Mouse (Mus musculus) hindbrain, embryonic 13.5 days (tissue): ENCODE measurements around the gene Ift22. TPM values are rescaled to one million over a fixed set of nuclear protein-coding genes. Genes with fewer than 3 reads are reported as not detected.

Experiments used
- ATAC-seq: fragments of 200-750 bp; cut with Nextera tagmentation; 2 replicates; pipeline ENCODE4 v1.8.0; 2017; ENCODE audit warnings: moderate TSS enrichment; ENCODE audit not compliant: low FRiP score
- H3K27ac ChIP-seq: fragments of 300-500 bp; sonication (generic); 2 replicates; pipeline ENCODE4 v1.5.1; 2015; ENCODE audit warnings: inconsistent platforms, mild to moderate bottlenecking, moderate library complexity
- H3K27me3 ChIP-seq: fragments of 300-500 bp; sonication (generic); 2 replicates; pipeline ENCODE4 v1.6.1; 2015; ENCODE audit warnings: mild to moderate bottlenecking, inconsistent platforms
- H3K36me3 ChIP-seq: fragments of 300-500 bp; sonication (generic); 2 replicates; pipeline ENCODE4 v1.6.1; 2015; ENCODE audit warnings: mild to moderate bottlenecking, inconsistent platforms
- H3K4me1 ChIP-seq: fragments of 300-500 bp; sonication (generic); replicated peaks from 2 replicates; pipeline ENCODE4 v1.6.1; 2015; ENCODE audit warnings: inconsistent platforms
- H3K4me2 ChIP-seq: fragments of 300-500 bp; sonication (generic); 2 replicates; pipeline ENCODE4 v1.6.1; 2015; ENCODE audit warnings: inconsistent platforms, mild to moderate bottlenecking, moderate library complexity
- H3K4me3 ChIP-seq: fragments of 300-500 bp; sonication (generic); 2 replicates; pipeline ENCODE4 v1.5.1; 2015; ENCODE audit warnings: mild to moderate bottlenecking, inconsistent platforms
- H3K9ac ChIP-seq: fragments of 300-500 bp; sonication (generic); 2 replicates; pipeline ENCODE4 v1.6.1; 2015; ENCODE audit warnings: mild to moderate bottlenecking, inconsistent platforms
- H3K9me3 ChIP-seq: fragments of 300-500 bp; sonication (generic); 2 replicates; pipeline ENCODE4 v1.6.1; 2016; ENCODE audit warnings: inconsistent platforms
- WGBS: fragments of 180-500 bp; shearing (Covaris S2); methylation state at CpG from one replicate; pipeline ENCODE4 v1.1.7; 2015; 5-methylcytosine and 5-hydroxymethylcytosine counted together
- polyA plus RNA-seq: library from polyadenylated mRNA; unstranded; fragments of >200 nt; fragmentation: Nextera tagmentation; extraction: Ambion mirVana; gene quantifications from 2 replicates; pipeline ENCODE4 v1.2.1, GENCODE M21; 2015

Gene Ift22
- polyA plus RNA-seq, 1 experiment from 2014 or later = 125 TPM

- H3K4me2 ChIP-seq = peak overlapping the region; percentile 74
- H3K9me3 ChIP-seq = no peaks in the 10 kb centered on the region
- peak overlapping the region; percentile 76 for H3K27ac ChIP-seq
- no peaks in the 10 kb centered on the region for H3K27me3 ChIP-seq
- peaks cover 7% of the 10 kb centered on the region for H3K4me1 ChIP-seq
- peak overlapping the region; percentile 78 for H3K9ac ChIP-seq
- H3K4me3 ChIP-seq = peak overlapping the region; percentile 54
- WGBS = 3% methylated on average over 38 of the region's 38 CpGs
- peak; percentile 91 for ATAC-seq
- peaks cover 4% of the 10 kb centered on the region; the same call in 1 of the 2 replicates for H3K36me3 ChIP-seq
Observed at GRCm38 (mm10) chr5:136918655-136919472, 10.9 kb downstream of the Ift22 start.

- Histone ChIP-seq H3K4me2 (peak overlapping the region; percentile 74), H3K27ac (no peak overlapping the region), H3K4me3 (peak overlapping the region; percentile 54), H3K9ac (peak overlapping the region; percentile 78), H3K4me1 (peaks cover 7% of the 10 kb centered on the region), H3K27me3 (no peaks in the 10 kb centered on the region), H3K9me3 (no peaks in the 10 kb centered on the region), H3K36me3 (no peaks in the 10 kb centered on the region; the same call in 1 of the 2 replicates)
- 23% methylated on average over 18 of the region's 18 CpGs for WGBS
- 0 out of 2 replicates have a peak, but pooled peaks have one; percentile 16 for ATAC-seq
Observed at GRCm38 (mm10) chr5:136919546-136920301, 11.8 kb downstream of the Ift22 start.

GRCm38 (mm10) chr5:136922830-136923229 lies 14.9 kb downstream of the Ift22 start:
- H3K9ac ChIP-seq = no peak overlapping the region
- no peak for ATAC-seq
- no peak overlapping the region for H3K4me3 ChIP-seq
- H3K4me2 ChIP-seq = no peak overlapping the region
- H3K27ac ChIP-seq = no peak overlapping the region
- peaks cover 9% of the 10 kb centered on the region; the same call in 1 of the 2 replicates for H3K36me3 ChIP-seq
- 89% methylated on average over 9 of the region's 9 CpGs for WGBS
- H3K27me3 ChIP-seq = no peaks in the 10 kb centered on the region
- peaks cover 7% of the 10 kb centered on the region for H3K4me1 ChIP-seq
- H3K9me3 ChIP-seq = no peaks in the 10 kb centered on the region

- no peak for ATAC-seq
- no peaks in the 10 kb centered on the region for H3K27me3 ChIP-seq
- no peak overlapping the region for H3K4me2 ChIP-seq
- 78% methylated on average over 7 of the region's 7 CpGs for WGBS
- H3K9me3 ChIP-seq = no peaks in the 10 kb centered on the region
- no peak overlapping the region for H3K27ac ChIP-seq
- H3K4me3 ChIP-seq = no peak overlapping the region
- peaks cover 7% of the 10 kb centered on the region for H3K4me1 ChIP-seq
- H3K36me3 ChIP-seq = peaks cover 9% of the 10 kb centered on the region; the same call in 1 of the 2 replicates
- 0 out of 2 replicates have a peak overlapping the region, but pooled peaks have one; percentile 35 for H3K9ac ChIP-seq
Observed at GRCm38 (mm10) chr5:136923751-136924478, 16.0 kb downstream of the Ift22 start.

GRCm38 (mm10) chr5:136929073-136929472 lies 21.1 kb downstream of the Ift22 start:
- Histone ChIP-seq H3K9me3 (no peaks in the 10 kb centered on the region), H3K4me1 (peaks cover 3% of the 10 kb centered on the region; the same call in 1 of the 2 replicates), H3K4me3 (no peak overlapping the region), H3K27ac (peak overlapping the region; percentile 25; the same call in 1 of the 2 replicates), H3K9ac (no peak overlapping the region), H3K4me2 (no peak overlapping the region), H3K27me3 (no peaks in the 10 kb centered on the region), H3K36me3 (peaks cover 9% of the 10 kb centered on the region; the same call in 1 of the 2 replicates)
- ATAC-seq = peak; percentile 84
- 23% methylated on average over 4 of the region's 4 CpGs for whole genome bisulfite sequencing

- Histone ChIP-seq H3K9ac (no peak overlapping the region), H3K36me3 (no peaks in the 10 kb centered on the region; the same call in 1 of the 2 replicates), H3K9me3 (no peaks in the 10 kb centered on the region), H3K27me3 (no peaks in the 10 kb centered on the region), H3K4me3 (no peak overlapping the region), H3K4me2 (no peak overlapping the region), H3K27ac (no peak overlapping the region), H3K4me1 (peaks cover 3% of the 10 kb centered on the region; the same call in 1 of the 2 replicates)
- ATAC-seq = no peak
- 80% methylated on average over 14 of the region's 14 CpGs for WGBS
Observed at GRCm38 (mm10) chr5:136931896-136932295, 23.9 kb downstream of the Ift22 start.

- Histone ChIP-seq H3K4me1 (peaks cover 3% of the 10 kb centered on the region; the same call in 1 of the 2 replicates), H3K9ac (no peak overlapping the region), H3K27ac (no peak overlapping the region), H3K36me3 (no peaks in the 10 kb centered on the region), H3K4me3 (no peak overlapping the region), H3K4me2 (no peak overlapping the region), H3K27me3 (no peaks in the 10 kb centered on the region), H3K9me3 (no peaks in the 10 kb centered on the region)
- WGBS = 83% methylated on average over 5 of the region's 5 CpGs
- ATAC-seq = no peak
Observed at GRCm38 (mm10) chr5:136932956-136933355, 25.0 kb downstream of the Ift22 start.

GRCm38 (mm10) chr5:136933930-136934329 lies 26.0 kb downstream of the Ift22 start:
- no peak overlapping the region for H3K4me2 ChIP-seq
- no peak for ATAC-seq
- no peaks in the 10 kb centered on the region for H3K36me3 ChIP-seq
- H3K9ac ChIP-seq = no peak overlapping the region
- H3K4me3 ChIP-seq = no peak overlapping the region
- H3K27me3 ChIP-seq = no peaks in the 10 kb centered on the region
- no peaks in the 10 kb centered on the region for H3K9me3 ChIP-seq
- 88% methylated on average over 6 of the region's 6 CpGs for WGBS
- H3K27ac ChIP-seq = no peak overlapping the region
- H3K4me1 ChIP-seq = peaks cover 3% of the 10 kb centered on the region; the same call in 1 of the 2 replicates

- no peaks in the 10 kb centered on the region for H3K27me3 ChIP-seq
- no peak overlapping the region for H3K27ac ChIP-seq
- H3K4me1 ChIP-seq = no peaks in the 10 kb centered on the region
- 68% methylated on average over 7 of the region's 7 CpGs for WGBS
- H3K9me3 ChIP-seq = no peaks in the 10 kb centered on the region
- no peak for ATAC-seq
- no peak overlapping the region for H3K4me2 ChIP-seq
- H3K9ac ChIP-seq = no peak overlapping the region
- H3K36me3 ChIP-seq = no peaks in the 10 kb centered on the region
- no peak overlapping the region for H3K4me3 ChIP-seq
Observed at GRCm38 (mm10) chr5:136935905-136936695, 28.1 kb downstream of the Ift22 start.

- no peak overlapping the region for H3K4me2 ChIP-seq
- H3K9me3 ChIP-seq = no peaks in the 10 kb centered on the region
- H3K27ac ChIP-seq = no peak overlapping the region
- H3K4me3 ChIP-seq = no peak overlapping the region
- 87% methylated on average over 6 of the region's 6 CpGs for WGBS
- H3K9ac ChIP-seq = no peak overlapping the region
- H3K4me1 ChIP-seq = no peaks in the 10 kb centered on the region
- no peaks in the 10 kb centered on the region for H3K36me3 ChIP-seq
- ATAC-seq = no peak
- no peaks in the 10 kb centered on the region for H3K27me3 ChIP-seq
Observed at GRCm38 (mm10) chr5:136936750-136937149, 28.8 kb downstream of the Ift22 start.

- Histone ChIP-seq H3K4me1 (no peaks in the 10 kb centered on the region), H3K4me3 (no peak overlapping the region), H3K4me2 (no peak overlapping the region), H3K36me3 (no peaks in the 10 kb centered on the region), H3K27ac (no peak overlapping the region), H3K27me3 (no peaks in the 10 kb centered on the region), H3K9me3 (no peaks in the 10 kb centered on the region), H3K9ac (no peak overlapping the region)
- no peak for ATAC-seq
- 91% methylated on average over 5 of the region's 5 CpGs for WGBS
Observed at GRCm38 (mm10) chr5:136937621-136938020, 29.7 kb downstream of the Ift22 start.
